Mouse (Mus musculus): ENCODE measurements around the gene Ntn5.
A peak's percentile ranks its signal among the peaks of the same experiment; 100 is the strongest.

Gene Ntn5

GRCm38 (mm10) chr7:45725713-45726112 is 41.9 kb downstream of the Ntn5 start, which contains the start of gene Spaca4:
TSS of gene Spaca4 (minus strand) at chr7:45725813.
- no peak for DNase-seq (ENCODE audit: low spot score in 2 of 2)

DNA sequence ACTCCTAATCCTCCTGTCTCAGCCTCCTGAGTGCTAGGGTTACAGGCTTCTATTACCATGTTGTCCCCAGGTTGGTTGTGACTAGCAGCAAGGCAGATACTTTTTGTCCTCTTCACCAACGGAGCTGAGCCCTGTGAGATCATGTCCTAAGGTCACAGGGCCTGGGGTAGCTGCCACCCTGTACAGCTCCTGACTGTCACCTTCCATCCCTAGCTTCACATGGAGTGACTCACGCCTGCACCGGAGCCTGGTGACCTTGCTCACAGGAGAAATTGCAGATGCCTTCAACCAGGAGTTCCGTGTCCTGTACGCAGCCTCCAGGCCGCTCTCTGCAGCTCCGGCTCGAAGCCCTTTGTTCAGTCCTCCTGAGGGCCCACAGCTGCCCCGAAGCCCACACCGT is 42.6 kb downstream of the Ntn5 start:
- no peak for DNase-seq (ENCODE audit: low spot score in 2 of 2)

DNA sequence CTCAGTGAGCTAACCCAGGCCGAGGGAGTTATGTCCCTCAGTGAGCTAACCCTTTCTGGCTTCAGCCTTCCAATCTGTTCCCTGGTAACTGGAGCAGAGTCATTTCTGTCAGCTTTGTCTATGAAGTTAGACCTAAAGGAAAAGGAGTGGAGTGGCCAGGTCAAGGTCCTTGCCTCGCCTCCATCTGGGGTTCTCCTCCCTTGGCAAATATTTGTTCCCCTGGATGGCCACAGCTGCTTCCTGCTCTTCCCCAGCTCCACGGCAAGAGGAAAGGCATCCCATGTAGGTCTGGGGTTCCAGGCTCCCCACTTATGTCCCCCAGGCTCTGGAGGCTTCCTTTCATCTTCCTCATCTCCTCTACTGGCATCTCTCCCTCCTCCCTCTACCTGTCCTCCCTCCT is 43.8 kb downstream of the Ntn5 start:
- DNase-seq (ENCODE audit: low spot score in 2 of 2) = no peak

DNA sequence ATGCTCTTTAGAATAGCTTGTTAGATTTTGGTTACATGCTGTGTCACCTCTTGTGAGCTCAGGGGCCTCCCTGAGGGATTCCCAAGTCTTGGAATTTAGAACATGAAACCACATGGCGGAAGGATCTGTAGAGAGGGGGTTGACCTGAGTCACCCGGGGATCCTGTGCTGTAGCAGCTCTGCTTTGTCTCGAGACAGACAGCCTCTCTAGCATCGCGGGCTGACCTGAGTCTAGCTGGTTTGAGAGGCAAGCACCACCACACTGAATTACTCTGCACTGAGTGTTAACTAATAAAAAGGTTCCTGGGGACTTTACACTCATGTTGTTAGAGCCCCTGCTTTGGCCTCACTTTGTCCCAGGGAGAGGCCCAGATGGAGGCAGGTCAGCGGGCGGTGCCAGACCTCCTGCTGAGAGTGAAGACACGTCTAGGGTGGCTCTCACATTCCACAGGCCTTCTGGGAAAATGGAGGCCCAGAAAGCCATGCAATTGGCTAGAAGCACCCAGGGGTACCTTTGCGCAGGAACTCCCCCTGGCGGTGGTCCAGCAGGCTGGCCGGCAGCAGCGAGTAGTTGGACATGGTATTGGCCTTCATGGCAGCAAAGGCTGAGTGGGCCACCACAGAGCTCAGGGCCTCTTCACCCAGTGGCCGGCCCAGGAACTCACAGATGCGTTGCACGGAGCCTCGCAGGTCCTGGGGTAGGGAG is 47.1 kb downstream of the Ntn5 start:
- no peak for DNase-seq (ENCODE audit: low spot score in 2 of 2)

GRCm38 (mm10) chr7:45733477-45733876 is 49.7 kb downstream of the Ntn5 start:
- no peak for DNase-seq (ENCODE audit: low spot score in 2 of 2)

DNA sequence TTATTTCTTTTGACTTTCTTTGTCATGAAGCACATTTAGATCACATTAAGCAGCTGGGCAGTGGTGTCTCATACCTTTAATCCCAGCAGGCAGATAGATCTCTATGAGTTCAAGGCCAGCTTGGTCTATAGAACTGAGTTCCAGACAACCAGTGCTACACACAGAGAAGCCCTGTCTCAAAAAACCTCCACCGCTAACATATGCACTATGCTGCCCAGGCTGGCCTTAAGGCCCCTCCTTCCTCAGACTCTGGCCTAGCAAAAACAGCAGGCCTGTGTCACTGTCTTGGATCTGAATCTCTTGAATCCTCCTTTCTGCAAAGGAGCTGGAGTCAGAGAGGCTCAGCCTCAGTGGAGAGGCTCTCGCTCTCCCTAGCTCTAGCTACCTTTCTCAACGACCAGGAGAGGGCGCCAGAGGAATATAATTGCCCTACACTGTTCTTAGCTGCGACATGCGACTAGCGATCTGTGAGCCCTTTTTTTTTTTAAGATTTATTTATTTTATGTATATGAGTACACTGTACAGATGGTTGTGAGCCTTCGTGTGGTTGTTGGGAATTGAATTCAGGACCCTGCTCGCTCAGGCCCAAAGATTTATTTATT is 55.4 kb downstream of the Ntn5 start:
- peak in 1 of 2 experiments; percentile 84 for DNase-seq (ENCODE audit: low spot score in 2 of 2)

DNA sequence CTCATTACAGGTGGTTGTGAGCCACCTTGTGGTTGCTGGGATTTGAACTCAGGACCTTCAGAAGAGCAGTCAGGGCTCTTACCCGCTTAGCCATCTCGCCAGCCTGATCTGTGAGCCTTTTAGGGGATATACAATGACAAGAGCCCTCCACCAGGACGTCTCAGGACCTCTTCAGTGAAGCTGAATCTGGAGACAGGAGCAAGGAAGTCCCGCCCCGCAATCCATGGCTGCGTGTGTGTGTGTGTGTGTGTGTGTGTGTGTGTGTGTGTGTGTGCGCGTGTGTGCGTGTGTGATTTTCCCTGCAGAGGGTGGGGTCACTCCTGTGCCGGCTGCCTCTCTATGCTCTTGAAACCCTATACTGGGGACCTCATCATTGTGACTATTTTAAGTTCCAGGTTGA is 56.0 kb downstream of the Ntn5 start:
- DNase-seq (ENCODE audit: low spot score in 2 of 2) = no peak

GRCm38 (mm10) chr7:45741308-45741707 is 57.5 kb downstream of the Ntn5 start:
- no peak for DNase-seq (ENCODE audit: low spot score in 2 of 2)

GRCm38 (mm10) chr7:45741777-45742176 is 58.0 kb downstream of the Ntn5 start:
- peak in 1 of 2 experiments; percentile 42 for DNase-seq (ENCODE audit: low spot score in 2 of 2)

GRCm38 (mm10) chr7:45742338-45742737 is 58.5 kb downstream of the Ntn5 start:
- DNase-seq (ENCODE audit: low spot score in 2 of 2) = peak; percentile 78 to 89

Measured in left cerebral cortex, adult 9 months (tissue).